11 mouse cellular contexts compared by ENCODE assay signal in the genomic region with DNA sequence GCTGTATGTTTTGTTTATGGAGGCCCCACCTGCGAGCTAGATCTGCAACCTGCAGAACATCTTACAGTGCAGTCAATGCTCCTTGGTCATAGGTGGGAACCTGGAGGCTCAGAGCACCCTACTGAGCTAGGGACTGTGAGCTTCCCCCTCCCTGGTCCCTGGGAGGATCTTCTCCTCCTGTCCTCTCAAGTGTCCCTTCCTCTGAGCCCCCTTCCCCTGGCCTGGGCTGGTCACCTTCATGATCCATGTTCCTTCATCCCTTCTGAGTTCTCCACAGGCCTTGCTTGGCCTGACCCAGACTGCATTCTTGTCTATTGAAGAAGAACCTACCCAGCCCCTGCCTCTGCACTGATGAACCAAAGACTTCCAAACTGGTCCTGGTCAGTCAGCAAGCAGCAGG. TPM values are rescaled to one million over a fixed set of nuclear protein-coding genes. Genes with fewer than 3 reads are reported as not detected.
DNase-seq lines count a peak whose midpoint lies in the region; ATAC-seq and TF ChIP-seq lines count a peak whose summit lies in the region.
"Had no signal": no experiment of that assay in that cellular context is flagged by ENCODE, and none has a peak within 500 bp of the region (broad histone marks: within the 10 kb centered on the region; RNA-seq: fewer than 3 reads in every experiment).

No protein-coding gene starts in this region.

- WGBS in heart, embryonic 14.5 days, result 38% methylated on average over 1 of the region's 1 CpGs
- 43% methylated on average over 1 of the region's 1 CpGs for WGBS in forebrain, embryonic 16.5 days
- 31% methylated on average over 1 of the region's 1 CpGs for WGBS in liver, embryonic 13.5 days (ENCODE audit: insufficient replicate concordance)

- peaks cover 4% of the 10 kb centered on the region; the same call in 1 of the 2 replicates for H3K9me3 ChIP-seq in heart, embryonic 14.5 days (ENCODE audit: control insufficient read depth, low read length)
- H3K9me3 ChIP-seq in E14TG2a.4 (ENCODE audit: low read length), result peaks cover 11% of the 10 kb centered on the region
- H3K9me3 ChIP-seq in forebrain, embryonic 16.5 days (ENCODE audit: control insufficient read depth, low read length), result no peaks in the 10 kb centered on the region
- H3K9me3 ChIP-seq in liver, embryonic 13.5 days (replicated peaks), result 0 out of 2 replicates have a peak, but pooled peaks cover 4% of the 10 kb centered on the region

- H3K4me2 ChIP-seq in heart, embryonic 14.5 days (ENCODE audit: low read length), result peak overlapping the region; percentile 63; the same call in 1 of the 2 replicates
- H3K4me2 ChIP-seq in forebrain, embryonic 16.5 days (ENCODE audit: low read length), result peak overlapping the region; percentile 70
- peak overlapping the region; percentile 51 for H3K4me2 ChIP-seq in liver, embryonic 13.5 days

- peaks cover 7% of the 10 kb centered on the region; the same call in 1 of the 2 replicates for H3K27me3 ChIP-seq in heart, embryonic 14.5 days (ENCODE audit: control insufficient read depth, insufficient read depth, low read length)
- H3K27me3 ChIP-seq in E14TG2a.4 (ENCODE audit: insufficient read depth, low read length), result peaks cover 48% of the 10 kb centered on the region
- no peaks in the 10 kb centered on the region for H3K27me3 ChIP-seq in forebrain, embryonic 16.5 days (replicated peaks; ENCODE audit: control insufficient read depth, insufficient read depth, low read length)
- H3K27me3 ChIP-seq in liver, embryonic 13.5 days, result peaks cover 38% of the 10 kb centered on the region

- H3K4me1 ChIP-seq in heart, embryonic 14.5 days (ENCODE audit: control insufficient read depth in 2 of 2, insufficient read depth in 2 of 2, low read length in 2 of 2), result peaks cover 23 to 25% of the 10 kb centered on the region in 2 experiments
- peaks cover 30% of the 10 kb centered on the region for H3K4me1 ChIP-seq in E14TG2a.4 (replicated peaks; ENCODE audit: low read depth, low read length)
- H3K4me1 ChIP-seq in forebrain, embryonic 16.5 days (replicated peaks; ENCODE audit: control insufficient read depth, insufficient read depth, low read length), result peaks cover 26% of the 10 kb centered on the region
- peaks cover 36% of the 10 kb centered on the region for H3K4me1 ChIP-seq in liver, embryonic 13.5 days (replicated peaks)

- H3K9ac ChIP-seq in heart, embryonic 14.5 days (ENCODE audit: low read length), result no peak overlapping the region
- H3K9ac ChIP-seq in forebrain, embryonic 16.5 days (replicated peaks; ENCODE audit: low read depth, low read length), result no peak overlapping the region
- H3K9ac ChIP-seq in liver, embryonic 13.5 days, result no peak overlapping the region

- no peak for DNase-seq in heart, adult 8-10 months (ENCODE audit: low spot score)
- no peak for DNase-seq in liver, embryonic 13.5 days
- no peak for DNase-seq in spleen, adult 12 weeks (ENCODE audit: low spot score)
- no peak for DNase-seq in frontal cortex, postnatal 36 days (ENCODE audit: low spot score in 2 of 2)
- DNase-seq in Muller cell, postnatal 12 days (ENCODE audit: inconsistent ontology term), result no peak

- TF ChIP-seq CTCF in E14TG2a.4 (conservative IDR thresholded peaks at IDR 0.05; ENCODE audit: low read length), result no peak

- H3K27ac ChIP-seq in heart, embryonic 14.5 days (replicated peaks in 1 of 2; ENCODE audit: control insufficient read depth in 1 of 2, insufficient read depth in 1 of 2, low read depth in 2 of 2, low read length in 2 of 2), result no peak overlapping the region; a peak in 1 of 4 replicates
- peak overlapping the region; percentile 84; the same call in 1 of the 2 replicates for H3K27ac ChIP-seq in forebrain, embryonic 16.5 days (ENCODE audit: low read length)
- no peak overlapping the region; the same call in 1 of the 2 replicates for H3K27ac ChIP-seq in liver, embryonic 13.5 days

- no peak overlapping the region for H3K4me3 ChIP-seq in heart, embryonic 14.5 days (ENCODE audit: control insufficient read depth in 1 of 2, insufficient read depth in 1 of 2, low read depth in 1 of 2, low read length in 2 of 2)
- 0 out of 2 replicates have a peak overlapping the region, but pooled peaks have one; percentile 7 for H3K4me3 ChIP-seq in E14TG2a.4 (replicated peaks; ENCODE audit: low read length)
- no peak overlapping the region for H3K4me3 ChIP-seq in forebrain, embryonic 16.5 days (replicated peaks; ENCODE audit: low read length)
- no peak overlapping the region for H3K4me3 ChIP-seq in liver, embryonic 13.5 days (replicated peaks)
- H3K4me3 ChIP-seq: myocyte had no signal

- no peaks in the 10 kb centered on the region for H3K36me3 ChIP-seq in heart, embryonic 14.5 days (ENCODE audit: control insufficient read depth, insufficient read depth, low read length)
- H3K36me3 ChIP-seq in E14TG2a.4 (ENCODE audit: insufficient read depth, low read length), result no peaks in the 10 kb centered on the region
- no peaks in the 10 kb centered on the region for H3K36me3 ChIP-seq in forebrain, embryonic 16.5 days (ENCODE audit: control insufficient read depth, insufficient read depth)
- no peaks in the 10 kb centered on the region for H3K36me3 ChIP-seq in liver, embryonic 13.5 days

- no peak for ATAC-seq in heart, embryonic 14.5 days (ENCODE audit: insufficient number of reproducible peaks, insufficient read depth, low FRiP score, low read depth)
- no peak for ATAC-seq in forebrain, embryonic 16.5 days
- 0 out of 2 replicates have a peak, but pooled peaks have one; percentile 3 for ATAC-seq in liver, embryonic 13.5 days (ENCODE audit: low read depth)

RNA-seq across cellular contexts. Expression of a gene that starts 21.7 kb away (rescaled TPM):
- polyA plus RNA-seq in heart, embryonic 14.5 days (2014; fragmentation: Nextera tagmentation; extraction: Ambion mirVana), result not detected in 2 replicates
- 1 to 10 TPM; 3.9 to 5.8 (median 4.8) TPM for total RNA-seq in heart, adult 8-10 months (2022)
- polyA plus RNA-seq in forebrain, embryonic 16.5 days (2015; fragmentation: Nextera tagmentation; extraction: Ambion mirVana), result not detected in 2 replicates
- polyA plus RNA-seq in liver, embryonic 13.5 days (2015; fragmentation: Nextera tagmentation; extraction: Ambion mirVana), result 0.22 and 0.24 TPM in 2 replicates
- polyA plus RNA-seq: myocyte had no signal

RNA-seq across cellular contexts. Expression of a gene that starts 44.2 kb away (rescaled TPM):
- 1.2 TPM in 1 of 2 replicates, not detected in the other for polyA plus RNA-seq in heart, embryonic 14.5 days (2014; fragmentation: Nextera tagmentation; extraction: Ambion mirVana)
- under 1 TPM in 3 of 4 experiments, not detected in 1; 0.31 to 0.52 (median 0.46) TPM for total RNA-seq in heart, adult 8-10 months (2022)
- not detected in 2 replicates for polyA plus RNA-seq in forebrain, embryonic 16.5 days (2015; fragmentation: Nextera tagmentation; extraction: Ambion mirVana)
- polyA plus RNA-seq in liver, embryonic 13.5 days (2015; fragmentation: Nextera tagmentation; extraction: Ambion mirVana), result 0.73 and 0.87 TPM in 2 replicates

RNA-seq across cellular contexts. Expression of a gene that starts 55.2 kb away (rescaled TPM):
- polyA plus RNA-seq in heart, embryonic 14.5 days (2014; fragmentation: Nextera tagmentation; extraction: Ambion mirVana), result 0.19 and 0.65 TPM in 2 replicates
- under 1 TPM in 3 of 4 experiments, not detected in 1; 0.11 to 0.47 (median 0.16) TPM for total RNA-seq in heart, adult 8-10 months (2022)
- polyA plus RNA-seq in forebrain, embryonic 16.5 days (2015; fragmentation: Nextera tagmentation; extraction: Ambion mirVana), result not detected in 2 replicates
- 0.02 and 0.05 TPM in 2 replicates for polyA plus RNA-seq in liver, embryonic 13.5 days (2015; fragmentation: Nextera tagmentation; extraction: Ambion mirVana)
- total RNA-seq: adrenal gland, adult 18-20 months; layer of hippocampus, adult 8-10 months had no signal
- polyA plus RNA-seq: myocyte had no signal
